Mouse (Mus musculus): ENCODE measurements around the gene Degs1. TPM values are rescaled to one million over a fixed set of nuclear protein-coding genes. Genes with fewer than 3 reads are reported as not detected.

Gene Degs1
- polyA plus RNA-seq, 1 experiment from 2014 or later, result 219 TPM

DNA sequence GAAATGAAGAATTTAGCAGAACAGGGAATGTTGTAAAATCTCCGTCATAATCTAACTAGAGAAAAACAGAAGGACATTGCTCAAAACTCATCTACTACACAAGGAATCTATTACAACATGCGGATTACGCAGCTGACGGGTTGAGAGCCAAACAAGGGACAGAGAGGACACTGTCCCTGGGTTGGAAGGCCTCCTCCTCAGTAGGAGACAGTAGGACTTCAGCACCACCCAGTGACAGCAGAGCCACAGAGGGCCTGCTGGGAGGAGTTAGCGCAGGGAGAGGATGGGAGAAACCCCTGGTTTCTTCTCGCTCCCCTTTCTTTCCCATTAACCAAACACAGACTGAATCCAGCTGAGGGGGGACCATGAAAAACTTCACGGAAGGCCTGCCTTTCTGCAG, 5.2 kb upstream of the Degs1 start:
- peak; percentile 84 for DNase-seq (ENCODE audit: low spot score)
- ATAC-seq, result peak; percentile 79
- TF ChIP-seq EP300 (IDR thresholded peaks at IDR 0.05), result no peak
- TF ChIP-seq CTCF (IDR thresholded peaks at IDR 0.05), result peak; percentile 50
- Histone ChIP-seq H3K4me2 (replicated peaks; ENCODE audit: low read depth, low read length) (no peak overlapping the region), H3K27me3 (replicated peaks; ENCODE audit: insufficient read depth, low read length) (no peaks in the 10 kb centered on the region), H3K4me3 (ENCODE audit: low read depth, low read length) (no peak overlapping the region), H3K9ac (replicated peaks; ENCODE audit: low read depth) (no peak overlapping the region), H3K27ac (ENCODE audit: low read length) (no peak overlapping the region), H3K36me3 (ENCODE audit: insufficient read depth, low read length) (no peaks in the 10 kb centered on the region), H3K9me3 (ENCODE audit: low read length) (no peaks in the 10 kb centered on the region), H3K4me1 (ENCODE audit: insufficient read depth, low read depth, low read length) (no peaks in the 10 kb centered on the region)
- 56% methylated on average over 7 of the region's 7 CpGs for WGBS

DNA sequence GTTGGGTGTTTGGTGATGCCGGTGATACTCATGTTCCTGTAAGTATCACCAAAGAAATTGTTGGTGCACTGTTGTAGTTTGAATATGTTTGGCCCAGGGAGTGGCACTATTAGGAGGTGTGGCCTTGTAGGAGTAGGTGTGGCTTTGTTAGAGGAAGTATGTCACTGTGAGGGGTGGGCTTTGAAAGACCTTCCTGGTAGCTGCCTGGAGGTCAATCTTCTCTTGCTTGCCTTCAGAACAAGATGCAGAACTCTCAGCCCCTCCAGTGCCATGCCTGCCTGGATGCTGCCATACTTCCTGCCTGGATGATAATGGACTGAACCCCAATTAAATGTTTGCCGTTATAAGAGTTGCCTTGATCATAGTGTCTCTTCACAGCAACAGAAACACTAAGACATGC, 2.2 kb upstream of the Degs1 start:
- Histone ChIP-seq H3K4me1 (ENCODE audit: insufficient read depth, low read depth, low read length) (0 out of 2 replicates have a peak, but pooled peaks cover 8% of the 10 kb centered on the region), H3K27ac (ENCODE audit: low read length) (no peak overlapping the region), H3K9ac (replicated peaks; ENCODE audit: low read depth) (no peak overlapping the region), H3K4me3 (ENCODE audit: low read depth, low read length) (no peak overlapping the region), H3K9me3 (ENCODE audit: low read length) (no peaks in the 10 kb centered on the region), H3K27me3 (replicated peaks; ENCODE audit: insufficient read depth, low read length) (no peaks in the 10 kb centered on the region), H3K4me2 (replicated peaks; ENCODE audit: low read depth, low read length) (no peak overlapping the region), H3K36me3 (ENCODE audit: insufficient read depth, low read length) (no peaks in the 10 kb centered on the region)
- TF ChIP-seq EP300 (IDR thresholded peaks at IDR 0.05) (no peak), CTCF (IDR thresholded peaks at IDR 0.05) (no peak)
- ATAC-seq, result no peak
- no peak for DNase-seq (ENCODE audit: low spot score)
- WGBS, result 95% methylated on average over 2 of the region's 2 CpGs

DNA sequence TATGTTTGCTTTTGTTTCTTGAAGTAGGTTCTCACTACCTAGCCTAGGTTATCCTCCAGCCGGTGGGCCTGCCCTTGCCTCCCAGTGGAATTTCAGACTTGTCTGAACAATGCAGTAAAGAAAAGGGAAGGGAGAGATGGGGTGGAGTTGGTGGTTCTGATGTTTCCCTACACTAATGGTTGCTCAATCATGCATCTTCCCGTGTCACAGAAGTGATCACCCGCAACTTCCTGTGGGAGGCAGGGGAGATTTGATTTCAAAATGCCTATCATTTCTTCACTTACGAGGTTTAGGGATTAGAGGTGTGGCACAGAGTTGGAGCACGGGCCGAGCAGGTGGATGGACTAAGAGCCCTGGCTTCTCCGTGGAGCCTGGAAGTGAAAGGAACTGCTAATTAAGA, 627 bp upstream of the Degs1 start:
- H3K9ac ChIP-seq (replicated peaks; ENCODE audit: low read depth), result peak overlapping the region; percentile 82; the same call in 1 of the 2 replicates
- peak overlapping the region; percentile 88 for H3K4me2 ChIP-seq (replicated peaks; ENCODE audit: low read depth, low read length)
- H3K27me3 ChIP-seq (replicated peaks; ENCODE audit: insufficient read depth, low read length), result no peaks in the 10 kb centered on the region
- H3K4me1 ChIP-seq (ENCODE audit: insufficient read depth, low read depth, low read length), result 0 out of 2 replicates have a peak, but pooled peaks cover 8% of the 10 kb centered on the region
- H3K36me3 ChIP-seq (ENCODE audit: insufficient read depth, low read length), result peaks cover 6% of the 10 kb centered on the region; the same call in 1 of the 2 replicates
- peak overlapping the region; percentile 94; the same call in 1 of the 2 replicates for H3K27ac ChIP-seq (ENCODE audit: low read length)
- ATAC-seq, result no peak
- H3K4me3 ChIP-seq (ENCODE audit: low read depth, low read length), result peak overlapping the region; percentile 79
- no peaks in the 10 kb centered on the region for H3K9me3 ChIP-seq (ENCODE audit: low read length)
- 21% methylated on average over 7 of the region's 7 CpGs for WGBS
- DNase-seq (ENCODE audit: low spot score), result peak; percentile 60
- TF ChIP-seq EP300 (IDR thresholded peaks at IDR 0.05) (0 out of 2 replicates have a peak, but pooled peaks have one; percentile 2), CTCF (IDR thresholded peaks at IDR 0.05) (no peak)

DNA sequence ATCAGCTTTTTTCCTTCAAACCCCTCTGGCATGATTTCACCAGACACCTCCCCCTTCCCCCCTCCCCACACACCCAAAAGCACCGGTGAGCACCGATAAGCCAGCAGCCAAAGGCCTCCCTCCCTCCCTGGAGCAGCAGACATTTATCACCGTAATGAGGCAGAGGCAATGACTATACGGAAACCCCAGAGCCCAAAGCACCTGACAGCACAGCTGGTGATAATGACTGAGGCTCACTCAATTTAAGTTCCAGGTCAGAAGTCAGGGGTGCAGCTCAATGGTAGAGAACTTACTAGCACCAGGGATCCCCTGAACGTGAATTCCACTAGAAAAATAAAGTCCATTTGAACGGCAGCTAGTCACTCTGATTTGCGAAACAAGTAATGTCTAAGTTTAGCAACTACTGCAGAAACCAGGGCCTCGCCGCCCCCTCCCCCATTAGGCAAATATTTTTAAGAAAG, 1.3 kb downstream of the Degs1 start:
- Histone ChIP-seq H3K4me1 (ENCODE audit: insufficient read depth, low read depth, low read length) (0 out of 2 replicates have a peak, but pooled peaks cover 8% of the 10 kb centered on the region), H3K27ac (ENCODE audit: low read length) (peak overlapping the region; percentile 94; the same call in 1 of the 2 replicates)

DNA sequence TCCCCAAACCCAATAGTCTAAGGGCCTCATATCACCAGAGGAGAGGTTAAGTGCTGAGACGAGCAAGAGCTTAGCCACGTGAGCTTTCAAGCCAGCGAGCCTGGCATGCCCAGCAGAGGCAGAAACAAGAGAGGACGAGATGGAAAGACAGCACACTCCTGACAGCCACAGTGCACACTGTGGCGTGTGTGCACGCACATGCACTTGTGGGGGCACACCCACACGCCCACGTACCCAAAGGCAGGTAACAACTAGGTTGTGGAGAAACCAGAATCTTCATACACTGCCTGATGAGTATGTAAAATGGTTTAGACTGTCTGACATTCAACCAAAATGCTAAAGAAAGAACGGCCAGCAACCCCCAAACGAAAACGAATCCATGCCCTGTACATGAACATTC, 2.0 kb downstream of the Degs1 start:
- H3K27me3 ChIP-seq (replicated peaks; ENCODE audit: insufficient read depth, low read length), result no peaks in the 10 kb centered on the region
- peak overlapping the region; percentile 88 for H3K4me2 ChIP-seq (replicated peaks; ENCODE audit: low read depth, low read length)
- WGBS, result 48% methylated on average over 11 of the region's 11 CpGs
- ATAC-seq (no peak), DNase-seq (ENCODE audit: low spot score) (no peak)
- 0 out of 2 replicates have a peak overlapping the region, but pooled peaks have one; percentile 9 for H3K9ac ChIP-seq (replicated peaks; ENCODE audit: low read depth)
- H3K36me3 ChIP-seq (ENCODE audit: insufficient read depth, low read length), result peaks cover 18% of the 10 kb centered on the region; the same call in 1 of the 2 replicates
- H3K4me3 ChIP-seq (ENCODE audit: low read depth, low read length), result peak overlapping the region; percentile 14; the same call in 1 of the 2 replicates
- H3K9me3 ChIP-seq (ENCODE audit: low read length), result no peaks in the 10 kb centered on the region
- 0 out of 2 replicates have a peak, but pooled peaks cover 8% of the 10 kb centered on the region for H3K4me1 ChIP-seq (ENCODE audit: insufficient read depth, low read depth, low read length)
- H3K27ac ChIP-seq (ENCODE audit: low read length), result peak overlapping the region; percentile 35; the same call in 1 of the 2 replicates
- TF ChIP-seq EP300 (IDR thresholded peaks at IDR 0.05) (no peak), CTCF (IDR thresholded peaks at IDR 0.05) (no peak)

More for the DNA sequence above, 1.3 kb downstream of the Degs1 start:
- ATAC-seq, result no peak
- TF ChIP-seq CTCF (IDR thresholded peaks at IDR 0.05), result no peak
- TF ChIP-seq EP300 (IDR thresholded peaks at IDR 0.05), result no peak
- Histone ChIP-seq H3K9me3 (ENCODE audit: low read length) (no peaks in the 10 kb centered on the region), H3K4me3 (ENCODE audit: low read depth, low read length) (peak overlapping the region; percentile 79), H3K4me2 (replicated peaks; ENCODE audit: low read depth, low read length) (peak overlapping the region; percentile 88), H3K27me3 (replicated peaks; ENCODE audit: insufficient read depth, low read length) (no peaks in the 10 kb centered on the region), H3K9ac (replicated peaks; ENCODE audit: low read depth) (0 out of 2 replicates have a peak overlapping the region, but pooled peaks have one; percentile 9), H3K36me3 (ENCODE audit: insufficient read depth, low read length) (peaks cover 18% of the 10 kb centered on the region; the same call in 1 of the 2 replicates)
- DNase-seq (ENCODE audit: low spot score), result peak; percentile 55
- WGBS, result 12% methylated on average over 9 of the region's 9 CpGs

DNA sequence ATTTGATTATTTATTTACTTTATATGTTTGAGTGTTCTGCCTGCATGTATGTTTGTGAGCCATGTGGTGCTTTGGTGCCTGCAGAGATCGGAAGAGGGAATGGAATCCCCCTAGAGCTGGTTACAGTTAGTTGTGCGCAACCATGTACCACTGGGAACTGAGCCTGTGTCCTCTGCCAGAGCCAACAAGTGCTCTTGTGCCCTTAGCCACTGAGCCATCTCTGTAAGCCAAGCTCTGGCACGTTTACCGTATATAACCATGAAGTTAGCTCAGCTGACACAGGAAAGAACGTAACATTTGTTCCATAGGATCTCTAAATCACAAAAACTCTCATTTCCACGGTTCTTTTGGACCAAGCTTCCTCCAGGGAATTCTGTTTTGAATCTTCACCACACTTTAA, 2.6 kb downstream of the Degs1 start:
- WGBS, result 73% methylated on average over 6 of the region's 6 CpGs
- no peak overlapping the region for H3K4me3 ChIP-seq (ENCODE audit: low read depth, low read length)
- no peak overlapping the region for H3K9ac ChIP-seq (replicated peaks; ENCODE audit: low read depth)
- DNase-seq (ENCODE audit: low spot score) (no peak), ATAC-seq (no peak)
- H3K4me2 ChIP-seq (replicated peaks; ENCODE audit: low read depth, low read length), result peak overlapping the region; percentile 0; the same call in 1 of the 2 replicates
- no peaks in the 10 kb centered on the region for H3K9me3 ChIP-seq (ENCODE audit: low read length)
- H3K4me1 ChIP-seq (ENCODE audit: insufficient read depth, low read depth, low read length), result 0 out of 2 replicates have a peak, but pooled peaks cover 8% of the 10 kb centered on the region
- no peaks in the 10 kb centered on the region for H3K27me3 ChIP-seq (replicated peaks; ENCODE audit: insufficient read depth, low read length)
- no peak for TF ChIP-seq EP300 (IDR thresholded peaks at IDR 0.05)
- TF ChIP-seq CTCF (IDR thresholded peaks at IDR 0.05), result no peak
- H3K27ac ChIP-seq (ENCODE audit: low read length), result no peak overlapping the region
- H3K36me3 ChIP-seq (ENCODE audit: insufficient read depth, low read length), result peaks cover 18% of the 10 kb centered on the region; the same call in 1 of the 2 replicates
